Mouse (Mus musculus): Measurements from ENCODE around the gene Gm10282. TPM values are rescaled to one million over a fixed set of nuclear protein-coding genes. Genes with fewer than 3 reads are reported as not detected.

Gene Gm10282
- polyA plus RNA-seq, 1 experiment from 2014 or later: 20.8 TPM

DNA sequence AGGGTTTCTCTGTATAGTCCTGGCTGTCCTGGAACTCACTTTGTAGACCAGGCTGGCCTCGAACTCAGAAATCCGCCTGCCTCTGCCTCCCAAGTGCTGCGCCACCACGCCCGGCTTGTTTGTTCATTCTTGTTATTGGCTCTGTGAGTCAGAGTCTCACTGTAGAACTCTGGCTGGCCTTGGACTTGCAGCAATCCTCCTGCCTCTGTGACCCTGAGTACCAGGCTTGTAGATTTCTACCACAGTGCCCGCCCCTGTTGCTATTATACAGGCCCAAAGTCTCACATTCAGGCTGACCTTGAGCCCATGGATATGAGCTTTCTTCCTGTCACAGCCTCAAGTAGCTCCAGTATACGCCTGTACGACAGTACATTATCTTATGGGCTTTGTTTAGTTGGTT lies 8.5 kb downstream of the Gm10282 start:
- no peak for ATAC-seq (replicated peaks; ENCODE audit: low FRiP score)
- no peaks in the 10 kb centered on the region for H3K27me3 ChIP-seq (replicated peaks; ENCODE audit: control insufficient read depth, insufficient read depth, low read length)
- no peaks in the 10 kb centered on the region for H3K9me3 ChIP-seq (ENCODE audit: control insufficient read depth, low read length)
- H3K27ac ChIP-seq (ENCODE audit: low read depth, low read length): no peak overlapping the region
- H3K4me3 ChIP-seq (ENCODE audit: low read depth, low read length): no peak overlapping the region
- DNase-seq (ENCODE audit: low spot score): no peak
- H3K36me3 ChIP-seq (ENCODE audit: control insufficient read depth, insufficient read depth, low read length): no peaks in the 10 kb centered on the region
- no peak overlapping the region for H3K9ac ChIP-seq (ENCODE audit: low read depth, low read length)
- 83% methylated on average over 8 of the region's 8 CpGs for WGBS
- H3K4me1 ChIP-seq (replicated peaks; ENCODE audit: control insufficient read depth, insufficient read depth, low read length): no peaks in the 10 kb centered on the region; the same call in 1 of the 2 replicates
- no peak overlapping the region for H3K4me2 ChIP-seq

GRCm38 (mm10) chr8:72295679-72296078 lies 9.4 kb downstream of the Gm10282 start:
- no peaks in the 10 kb centered on the region; the same call in 1 of the 2 replicates for H3K4me1 ChIP-seq (replicated peaks; ENCODE audit: control insufficient read depth, insufficient read depth, low read length)
- 40% methylated on average over 8 of the region's 8 CpGs for WGBS
- H3K4me2 ChIP-seq: peak overlapping the region; percentile 23; the same call in 1 of the 2 replicates
- ATAC-seq (replicated peaks; ENCODE audit: low FRiP score) (peak; percentile 70), DNase-seq (ENCODE audit: low spot score) (no peak)
- H3K4me3 ChIP-seq (ENCODE audit: low read depth, low read length): no peak overlapping the region
- no peaks in the 10 kb centered on the region for H3K36me3 ChIP-seq (ENCODE audit: control insufficient read depth, insufficient read depth, low read length)
- no peaks in the 10 kb centered on the region for H3K27me3 ChIP-seq (replicated peaks; ENCODE audit: control insufficient read depth, insufficient read depth, low read length)
- H3K9ac ChIP-seq (ENCODE audit: low read depth, low read length): no peak overlapping the region
- peak overlapping the region; percentile 34; the same call in 1 of the 2 replicates for H3K27ac ChIP-seq (ENCODE audit: low read depth, low read length)
- H3K9me3 ChIP-seq (ENCODE audit: control insufficient read depth, low read length): no peaks in the 10 kb centered on the region

GRCm38 (mm10) chr8:72295125-72295524 lies 9.9 kb downstream of the Gm10282 start:
- Histone ChIP-seq H3K27ac (ENCODE audit: low read depth, low read length) (peak overlapping the region; percentile 34; the same call in 1 of the 2 replicates), H3K27me3 (replicated peaks; ENCODE audit: control insufficient read depth, insufficient read depth, low read length) (no peaks in the 10 kb centered on the region), H3K4me2 (peak overlapping the region; percentile 11; the same call in 1 of the 2 replicates), H3K9me3 (ENCODE audit: control insufficient read depth, low read length) (no peaks in the 10 kb centered on the region), H3K4me1 (replicated peaks; ENCODE audit: control insufficient read depth, insufficient read depth, low read length) (no peaks in the 10 kb centered on the region; the same call in 1 of the 2 replicates), H3K9ac (ENCODE audit: low read depth, low read length) (no peak overlapping the region), H3K36me3 (ENCODE audit: control insufficient read depth, insufficient read depth, low read length) (no peaks in the 10 kb centered on the region), H3K4me3 (ENCODE audit: low read depth, low read length) (no peak overlapping the region)
- ATAC-seq (replicated peaks; ENCODE audit: low FRiP score): no peak
- DNase-seq (ENCODE audit: low spot score): no peak
- WGBS: 57% methylated on average over 3 of the region's 3 CpGs

- no peaks in the 10 kb centered on the region for H3K36me3 ChIP-seq (ENCODE audit: control insufficient read depth, insufficient read depth, low read length)
- H3K27me3 ChIP-seq (replicated peaks; ENCODE audit: control insufficient read depth, insufficient read depth, low read length): no peaks in the 10 kb centered on the region
- no peak overlapping the region for H3K4me3 ChIP-seq (ENCODE audit: low read depth, low read length)
- DNase-seq (ENCODE audit: low spot score): no peak
- no peak overlapping the region for H3K9ac ChIP-seq (ENCODE audit: low read depth, low read length)
- H3K4me1 ChIP-seq (replicated peaks; ENCODE audit: control insufficient read depth, insufficient read depth, low read length): no peaks in the 10 kb centered on the region; the same call in 1 of the 2 replicates
- ATAC-seq (replicated peaks; ENCODE audit: low FRiP score): no peak
- no peaks in the 10 kb centered on the region for H3K9me3 ChIP-seq (ENCODE audit: control insufficient read depth, low read length)
- H3K27ac ChIP-seq (ENCODE audit: low read depth, low read length): no peak overlapping the region
- H3K4me2 ChIP-seq: no peak overlapping the region
Measured at GRCm38 (mm10) chr8:72293309-72293708, 11.8 kb downstream of the Gm10282 start.

DNA sequence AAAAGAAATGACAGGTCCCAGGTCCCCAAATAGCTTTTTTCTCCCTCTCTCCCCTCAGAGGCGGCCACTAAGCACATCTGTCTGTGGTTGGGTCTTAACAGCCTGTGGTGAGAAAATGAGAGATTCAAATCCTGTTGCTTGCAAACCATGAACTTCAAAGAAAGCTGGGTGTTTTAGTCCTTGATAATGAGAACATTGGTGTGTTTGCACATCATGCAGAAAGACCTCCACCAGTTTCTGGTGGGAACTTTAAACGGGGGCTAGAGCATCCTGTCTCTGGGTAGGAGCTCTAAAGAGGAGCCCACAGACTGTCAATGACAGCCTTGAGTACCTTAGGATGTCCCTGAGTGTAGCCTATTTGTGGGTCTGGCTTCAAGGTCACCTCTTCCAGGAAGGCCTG lies 14.0 kb downstream of the Gm10282 start:
- ATAC-seq (replicated peaks; ENCODE audit: low FRiP score): no peak
- 57% methylated on average over 2 of the region's 2 CpGs for WGBS

DNA sequence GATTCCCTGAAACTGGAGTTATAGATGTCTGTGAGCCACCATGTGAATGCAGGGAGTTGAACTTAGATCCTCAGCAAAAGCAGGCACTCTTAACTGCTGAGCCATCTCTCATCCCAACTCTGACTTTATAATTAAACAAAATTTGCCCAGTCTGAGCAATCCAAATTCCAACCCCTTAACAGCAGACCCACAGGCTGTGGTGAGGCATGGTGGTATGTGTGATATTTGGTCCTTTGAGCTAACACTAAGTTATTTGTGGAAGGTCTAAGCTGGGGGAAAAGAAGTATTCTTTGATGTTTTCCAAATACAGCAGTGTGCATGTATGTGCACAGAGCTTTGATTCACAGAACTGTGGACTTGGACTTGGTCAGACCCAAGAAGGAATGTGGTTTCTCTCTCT lies 16.0 kb downstream of the Gm10282 start:
- H3K27me3 ChIP-seq (replicated peaks; ENCODE audit: control insufficient read depth, insufficient read depth, low read length): no peaks in the 10 kb centered on the region
- ATAC-seq (replicated peaks; ENCODE audit: low FRiP score): no peak
- no peak for DNase-seq (ENCODE audit: low spot score)
- no peak overlapping the region for H3K27ac ChIP-seq (ENCODE audit: low read depth, low read length)
- H3K9ac ChIP-seq (ENCODE audit: low read depth, low read length): no peak overlapping the region
- H3K9me3 ChIP-seq (ENCODE audit: control insufficient read depth, low read length): no peaks in the 10 kb centered on the region
- H3K36me3 ChIP-seq (ENCODE audit: control insufficient read depth, insufficient read depth, low read length): no peaks in the 10 kb centered on the region
- H3K4me1 ChIP-seq (replicated peaks; ENCODE audit: control insufficient read depth, insufficient read depth, low read length): no peaks in the 10 kb centered on the region
- H3K4me3 ChIP-seq (ENCODE audit: low read depth, low read length): no peak overlapping the region
- H3K4me2 ChIP-seq: no peak overlapping the region

More for the DNA sequence above, 14.0 kb downstream of the Gm10282 start:
- no peaks in the 10 kb centered on the region for H3K36me3 ChIP-seq (ENCODE audit: control insufficient read depth, insufficient read depth, low read length)
- no peak overlapping the region for H3K4me3 ChIP-seq (ENCODE audit: low read depth, low read length)
- no peak for DNase-seq (ENCODE audit: low spot score)
- no peaks in the 10 kb centered on the region; the same call in 1 of the 2 replicates for H3K4me1 ChIP-seq (replicated peaks; ENCODE audit: control insufficient read depth, insufficient read depth, low read length)
- no peaks in the 10 kb centered on the region for H3K27me3 ChIP-seq (replicated peaks; ENCODE audit: control insufficient read depth, insufficient read depth, low read length)
- H3K27ac ChIP-seq (ENCODE audit: low read depth, low read length): no peak overlapping the region
- no peak overlapping the region for H3K9ac ChIP-seq (ENCODE audit: low read depth, low read length)
- no peak overlapping the region for H3K4me2 ChIP-seq
- no peaks in the 10 kb centered on the region for H3K9me3 ChIP-seq (ENCODE audit: control insufficient read depth, low read length)

DNA sequence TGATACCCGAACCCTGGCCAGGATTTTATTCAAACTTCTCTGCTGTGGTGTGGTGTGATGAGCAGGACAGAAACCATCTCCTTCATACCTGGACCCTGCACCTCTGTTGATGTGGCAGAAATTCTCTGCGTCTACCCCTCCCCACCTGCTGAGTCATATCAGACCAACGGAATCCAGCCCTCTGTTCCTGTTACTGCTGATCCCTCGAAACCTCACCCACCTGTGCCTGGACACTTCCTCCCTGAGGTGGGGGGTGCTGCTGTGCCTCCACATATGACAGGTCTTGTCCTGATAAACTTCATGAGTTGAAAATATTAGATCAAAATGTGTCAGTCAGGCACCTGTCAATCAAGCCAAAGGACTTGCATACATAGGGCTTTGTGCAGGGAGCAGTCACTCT lies 19.8 kb downstream of the Gm10282 start:
- Histone ChIP-seq H3K9ac (ENCODE audit: low read depth, low read length) (no peak overlapping the region), H3K4me1 (replicated peaks; ENCODE audit: control insufficient read depth, insufficient read depth, low read length) (peaks cover 7% of the 10 kb centered on the region), H3K4me3 (ENCODE audit: low read depth, low read length) (no peak overlapping the region), H3K27me3 (replicated peaks; ENCODE audit: control insufficient read depth, insufficient read depth, low read length) (no peaks in the 10 kb centered on the region), H3K4me2 (no peak overlapping the region), H3K27ac (ENCODE audit: low read depth, low read length) (no peak overlapping the region), H3K36me3 (ENCODE audit: control insufficient read depth, insufficient read depth, low read length) (no peaks in the 10 kb centered on the region), H3K9me3 (ENCODE audit: control insufficient read depth, low read length) (no peaks in the 10 kb centered on the region)
- DNase-seq (ENCODE audit: low spot score) (no peak), ATAC-seq (replicated peaks; ENCODE audit: low FRiP score) (no peak)
- 39% methylated on average over 4 of the region's 4 CpGs for WGBS

DNA sequence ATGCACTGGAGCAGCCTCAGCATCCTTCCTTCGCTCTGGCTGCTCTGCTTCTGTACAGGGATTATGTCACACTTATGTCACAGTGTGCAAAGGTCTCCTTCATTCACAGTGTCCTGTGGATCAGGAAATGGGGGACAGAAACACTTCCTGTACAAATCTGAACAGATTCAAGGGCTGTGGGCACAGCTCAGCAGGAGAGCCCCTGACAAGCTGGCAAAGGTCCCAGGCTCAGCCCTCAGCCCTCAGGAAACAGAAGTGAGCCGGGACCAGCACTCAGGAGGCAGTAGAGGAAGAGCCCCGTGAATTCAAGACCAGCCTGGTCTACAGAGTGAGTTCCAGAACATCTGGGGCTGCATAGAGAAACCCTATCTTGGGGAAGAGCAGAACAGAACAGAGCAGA lies 23.4 kb downstream of the Gm10282 start:
- Histone ChIP-seq H3K9ac (ENCODE audit: low read depth, low read length) (no peak overlapping the region), H3K36me3 (ENCODE audit: control insufficient read depth, insufficient read depth, low read length) (no peaks in the 10 kb centered on the region), H3K9me3 (ENCODE audit: control insufficient read depth, low read length) (no peaks in the 10 kb centered on the region), H3K4me3 (ENCODE audit: low read depth, low read length) (no peak overlapping the region), H3K27me3 (replicated peaks; ENCODE audit: control insufficient read depth, insufficient read depth, low read length) (no peaks in the 10 kb centered on the region), H3K4me2 (no peak overlapping the region), H3K4me1 (replicated peaks; ENCODE audit: control insufficient read depth, insufficient read depth, low read length) (peaks cover 18% of the 10 kb centered on the region), H3K27ac (ENCODE audit: low read depth, low read length) (no peak overlapping the region)
- 31% methylated on average over 3 of the region's 3 CpGs for WGBS
- DNase-seq (ENCODE audit: low spot score) (no peak), ATAC-seq (replicated peaks; ENCODE audit: low FRiP score) (no peak)

DNA sequence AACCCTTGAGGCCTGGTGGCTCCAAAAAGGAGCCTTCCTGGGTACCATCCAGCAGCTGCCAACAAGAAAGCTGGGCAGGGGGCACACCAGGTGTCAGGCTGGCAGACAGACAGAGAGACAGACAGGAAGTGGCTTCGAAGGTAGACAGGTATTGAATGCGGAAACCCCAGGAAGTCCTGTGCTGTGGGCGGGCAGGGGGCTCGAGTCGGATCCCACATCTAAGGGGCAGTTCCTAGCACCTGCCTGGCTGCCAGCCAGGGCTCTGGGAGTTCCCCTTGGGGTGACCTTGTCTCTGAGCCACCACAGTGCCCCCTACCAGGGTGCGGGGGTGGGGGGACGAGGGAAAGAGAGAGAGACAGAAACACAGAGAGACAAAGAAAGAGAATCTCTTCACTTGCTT lies 25.9 kb downstream of the Gm10282 start:
- H3K4me3 ChIP-seq (ENCODE audit: low read depth, low read length): no peak overlapping the region
- no peak overlapping the region for H3K9ac ChIP-seq (ENCODE audit: low read depth, low read length)
- H3K36me3 ChIP-seq (ENCODE audit: control insufficient read depth, insufficient read depth, low read length): no peaks in the 10 kb centered on the region
- H3K27me3 ChIP-seq (replicated peaks; ENCODE audit: control insufficient read depth, insufficient read depth, low read length): no peaks in the 10 kb centered on the region
- H3K9me3 ChIP-seq (ENCODE audit: control insufficient read depth, low read length): no peaks in the 10 kb centered on the region
- 76% methylated on average over 7 of the region's 7 CpGs for WGBS
- DNase-seq (ENCODE audit: low spot score): no peak
- no peak for ATAC-seq (replicated peaks; ENCODE audit: low FRiP score)
- peaks cover 19% of the 10 kb centered on the region for H3K4me1 ChIP-seq (replicated peaks; ENCODE audit: control insufficient read depth, insufficient read depth, low read length)
- no peak overlapping the region for H3K27ac ChIP-seq (ENCODE audit: low read depth, low read length)
- no peak overlapping the region for H3K4me2 ChIP-seq

All from liver, embryonic 11.5 days (tissue).